Mouse (Mus musculus): ENCODE data around the gene Fmod.

DNA sequence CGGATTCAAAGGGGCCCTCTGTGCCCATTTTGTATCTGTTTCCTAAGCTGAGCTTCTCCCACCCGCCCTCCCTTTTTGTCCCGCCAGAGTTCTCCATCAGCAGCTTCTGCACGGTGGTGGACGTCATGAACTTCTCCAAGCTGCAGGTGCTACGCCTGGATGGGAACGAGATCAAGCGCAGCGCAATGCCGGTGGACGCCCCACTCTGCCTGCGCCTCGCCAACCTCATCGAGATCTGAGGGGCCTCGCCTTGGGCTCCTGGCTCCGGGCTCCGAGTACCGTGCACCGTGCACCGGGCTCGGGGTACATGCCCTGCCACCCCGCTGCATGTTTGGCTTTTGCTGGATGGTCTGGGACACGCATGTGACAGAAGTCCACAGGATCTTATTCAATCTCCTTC lies 9.3 kb downstream of the Fmod start:
- TF ChIP-seq CTCF (IDR thresholded peaks at IDR 0.05; ENCODE audit: extremely low read depth, insufficient read depth, low read length) (no peak), POLR2A (IDR thresholded peaks at IDR 0.05; ENCODE audit: extremely low read depth, insufficient read depth, low read length) (no peak)

All from cortical plate, adult 2 months (tissue).